Mouse (Mus musculus): ENCODE results near the gene Ttc27.

GRCm38 (mm10) chr17:74769390-74769811, 51.9 kb downstream of the Ttc27 start:
- TF ChIP-seq MAX (IDR thresholded peaks at IDR 0.05): no peak
- TF ChIP-seq CTCF (IDR thresholded peaks at IDR 0.05; ENCODE audit: control insufficient read depth, insufficient read depth, insufficient read length): no peak
- no peak for TF ChIP-seq CEBPB (IDR thresholded peaks at IDR 0.05; ENCODE audit: low read depth)
- TF ChIP-seq FOSL1 (IDR thresholded peaks at IDR 0.05; ENCODE audit: insufficient read depth, low read length, poor library complexity, severe bottlenecking): no peak
- TF ChIP-seq USF1 (IDR thresholded peaks at IDR 0.05; ENCODE audit: low read depth): no peak
- no peak for TF ChIP-seq MYOD1 (IDR thresholded peaks at IDR 0.05; ENCODE audit: control insufficient read depth, insufficient read length, low read depth)
- TF ChIP-seq MYOG (IDR thresholded peaks at IDR 0.05; ENCODE audit: control insufficient read depth, extremely low read depth, insufficient read length): no peak

All from C2C12 (cell line).